Mouse (Mus musculus): ENCODE results near the gene Gm45234. TPM values are rescaled to one million over a fixed set of nuclear protein-coding genes. Genes with fewer than 3 reads are reported as not detected.
A peak's percentile ranks its signal among the peaks of the same experiment; 100 is the strongest.

The Gm45234 gene
- polyA plus RNA-seq, 1 experiment from 2014 or later: not detected

DNA sequence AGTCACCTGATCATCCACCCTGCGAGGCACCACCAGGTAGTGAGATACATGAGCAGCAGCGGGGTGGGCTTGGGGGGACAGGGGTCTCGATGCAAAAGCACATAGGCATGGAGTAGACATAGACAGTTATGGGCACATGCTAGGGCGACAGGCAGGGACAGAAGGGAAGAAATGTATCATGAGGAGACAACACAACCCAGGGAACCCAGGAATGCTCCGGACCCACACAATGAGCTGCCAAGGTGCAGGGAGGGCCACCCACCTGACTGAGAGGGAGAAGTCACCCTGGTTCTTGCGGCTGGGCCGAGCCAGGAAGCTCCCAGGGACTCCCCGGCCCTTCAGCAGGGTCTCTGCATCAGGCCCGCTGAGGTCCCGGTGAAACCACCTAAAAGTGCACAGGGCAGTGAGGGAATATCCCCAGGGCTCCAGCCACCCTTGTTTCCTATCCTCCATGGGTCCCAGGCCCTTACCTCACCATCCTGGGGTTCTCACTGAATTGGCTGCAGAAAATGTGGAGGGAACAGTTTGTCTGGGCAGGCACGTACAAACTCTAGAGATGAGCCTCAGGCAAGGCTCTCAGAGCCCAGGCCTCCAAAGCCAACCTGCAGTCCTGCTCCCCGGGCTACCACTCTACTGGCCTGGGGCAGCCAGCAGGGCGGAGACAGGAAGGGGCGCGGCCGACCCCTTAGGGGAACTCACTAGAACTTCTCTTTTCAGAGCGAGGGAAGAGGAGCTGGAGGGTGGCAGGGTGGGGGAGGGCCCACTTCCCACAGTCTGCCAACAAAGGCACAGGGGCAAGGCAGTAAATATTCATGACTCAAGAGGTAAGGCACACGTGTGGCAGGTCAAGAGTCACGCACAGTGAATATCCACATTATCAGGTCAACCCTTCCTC lies 23.1 kb downstream of the Gm45234 start:
- Histone ChIP-seq H3K27ac (ENCODE audit: low read depth) (no peak overlapping the region), H3K36me3 (ENCODE audit: insufficient read depth) (no peaks in the 10 kb centered on the region), H3K9me3 (ENCODE audit: low read depth, low read length) (no peaks in the 10 kb centered on the region), H3K4me3 (ENCODE audit: low read depth, low read length) (peak overlapping the region; percentile 15; the same call in 1 of the 2 replicates), H3K27me3 (ENCODE audit: insufficient read depth, low read length) (no peaks in the 10 kb centered on the region), H3K9ac (peak overlapping the region; percentile 23; the same call in 1 of the 2 replicates), H3K4me1 (ENCODE audit: insufficient read depth) (no peaks in the 10 kb centered on the region), H3K4me2 (peak overlapping the region; percentile 0; the same call in 1 of the 2 replicates)
- 0 out of 2 replicates have a peak, but pooled peaks have one; percentile 19 for TF ChIP-seq CTCF (IDR thresholded peaks at IDR 0.05; ENCODE audit: low read depth)
- ATAC-seq (ENCODE audit: insufficient read depth) (peak; percentile 47; the same call in 1 of the 2 replicates), DNase-seq (peak; percentile 34)
- 50% methylated on average over 19 of the region's 19 CpGs for WGBS

DNA sequence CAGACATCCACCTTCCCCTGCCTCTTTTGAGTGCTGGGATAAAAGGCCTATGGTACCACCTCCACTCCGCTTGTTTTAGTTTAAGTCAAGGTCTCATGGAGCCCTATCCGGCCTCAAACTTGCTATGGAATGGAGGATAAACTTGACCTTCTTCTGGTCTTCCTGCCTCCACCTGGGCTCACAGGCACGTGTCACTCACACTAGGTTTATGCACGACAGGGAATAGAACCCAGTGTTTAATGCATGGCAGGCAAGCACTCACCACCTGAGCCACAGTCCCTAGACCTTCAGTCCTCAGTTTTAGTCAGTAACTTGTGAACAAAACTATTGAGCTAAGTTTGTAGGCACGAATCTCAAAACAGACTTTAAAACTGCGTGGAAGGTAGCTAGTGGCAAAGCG lies 24.8 kb downstream of the Gm45234 start:
- H3K27ac ChIP-seq (ENCODE audit: low read depth): no peak overlapping the region
- no peak for ATAC-seq (ENCODE audit: insufficient read depth)
- TF ChIP-seq CTCF (IDR thresholded peaks at IDR 0.05; ENCODE audit: low read depth): no peak
- no peaks in the 10 kb centered on the region for H3K4me1 ChIP-seq (ENCODE audit: insufficient read depth)
- H3K4me2 ChIP-seq: no peak overlapping the region
- H3K9ac ChIP-seq: no peak overlapping the region
- WGBS: 84% methylated on average over 7 of the region's 7 CpGs
- no peaks in the 10 kb centered on the region for H3K36me3 ChIP-seq (ENCODE audit: insufficient read depth)
- DNase-seq: no peak
- no peaks in the 10 kb centered on the region for H3K27me3 ChIP-seq (ENCODE audit: insufficient read depth, low read length)
- no peaks in the 10 kb centered on the region for H3K9me3 ChIP-seq (ENCODE audit: low read depth, low read length)
- H3K4me3 ChIP-seq (ENCODE audit: low read depth, low read length): no peak overlapping the region

DNA sequence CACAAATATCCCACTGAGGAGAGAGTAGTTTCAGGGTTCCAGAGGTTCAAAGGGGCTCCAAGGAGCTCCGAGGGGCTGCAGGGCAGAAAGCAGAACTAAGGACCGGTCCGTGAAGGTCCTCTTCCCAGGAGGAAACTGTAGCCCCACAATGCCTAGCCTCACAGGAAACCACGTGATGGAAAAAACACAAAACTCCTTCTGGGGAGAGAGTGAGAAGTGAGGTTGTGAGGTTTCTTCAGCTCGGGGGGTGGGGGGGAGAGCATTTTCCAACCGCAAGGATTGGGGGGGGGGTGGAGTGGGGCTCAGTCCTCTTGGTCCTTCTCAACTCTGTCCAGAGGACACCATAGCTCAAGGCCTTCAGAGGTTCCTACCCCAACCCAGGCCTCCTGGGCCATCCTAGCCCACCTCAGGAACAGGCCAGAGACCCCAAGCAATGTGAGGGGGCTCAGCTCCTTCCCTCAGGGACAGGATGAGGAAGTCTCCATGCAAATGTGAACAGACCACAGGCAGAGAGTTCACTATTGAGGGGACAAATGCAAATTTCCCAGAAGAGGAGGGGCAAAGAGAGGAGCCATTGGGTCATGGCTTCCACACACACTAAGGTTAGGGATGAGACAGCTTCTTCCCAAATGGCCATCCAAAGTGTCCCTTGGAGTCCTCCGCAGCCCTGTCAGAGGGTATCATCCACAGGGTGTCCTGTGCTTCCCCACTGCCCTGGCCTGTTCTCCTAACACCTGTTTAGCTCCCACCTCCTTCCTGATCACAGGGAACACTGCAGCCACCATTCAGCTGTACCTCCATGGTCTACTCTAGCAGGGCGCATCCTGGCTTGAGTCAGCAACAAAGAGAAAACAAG lies 25.7 kb downstream of the Gm45234 start:
- H3K27me3 ChIP-seq (ENCODE audit: insufficient read depth, low read length): no peaks in the 10 kb centered on the region
- ATAC-seq (ENCODE audit: insufficient read depth) (no peak), DNase-seq (no peak)
- no peak overlapping the region for H3K4me2 ChIP-seq
- no peak overlapping the region for H3K4me3 ChIP-seq (ENCODE audit: low read depth, low read length)
- no peak overlapping the region for H3K27ac ChIP-seq (ENCODE audit: low read depth)
- H3K9ac ChIP-seq: no peak overlapping the region
- WGBS: 74% methylated on average over 8 of the region's 8 CpGs
- H3K36me3 ChIP-seq (ENCODE audit: insufficient read depth): no peaks in the 10 kb centered on the region
- no peaks in the 10 kb centered on the region for H3K4me1 ChIP-seq (ENCODE audit: insufficient read depth)
- no peak for TF ChIP-seq CTCF (IDR thresholded peaks at IDR 0.05; ENCODE audit: low read depth)
- H3K9me3 ChIP-seq (ENCODE audit: low read depth, low read length): no peaks in the 10 kb centered on the region

DNA sequence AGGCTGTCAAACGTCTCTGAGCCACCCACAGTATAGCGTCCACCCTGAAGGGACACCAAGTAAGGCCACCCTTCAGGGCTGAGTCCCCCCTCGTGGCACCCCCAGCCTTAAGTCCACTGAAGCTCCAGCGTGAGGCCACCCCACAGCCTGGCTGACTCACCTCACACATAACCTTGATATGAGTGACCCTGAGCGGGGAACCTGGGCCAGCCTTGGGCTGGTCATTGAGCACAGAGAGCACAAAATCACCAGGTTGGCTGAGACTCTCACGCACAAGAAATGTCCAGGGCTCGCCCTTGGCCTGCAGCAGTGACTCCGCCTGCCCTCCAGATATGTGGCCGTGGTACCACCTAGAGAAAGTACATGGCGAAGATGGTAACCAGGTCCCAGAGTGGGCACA lies 27.2 kb downstream of the Gm45234 start:
- no peak overlapping the region for H3K27ac ChIP-seq (ENCODE audit: low read depth)
- 81% methylated on average over 10 of the region's 10 CpGs for WGBS
- H3K4me1 ChIP-seq (ENCODE audit: insufficient read depth): no peaks in the 10 kb centered on the region
- H3K36me3 ChIP-seq (ENCODE audit: insufficient read depth): no peaks in the 10 kb centered on the region
- ATAC-seq (ENCODE audit: insufficient read depth) (no peak), DNase-seq (no peak)
- TF ChIP-seq CTCF (IDR thresholded peaks at IDR 0.05; ENCODE audit: low read depth): no peak
- no peak overlapping the region for H3K4me3 ChIP-seq (ENCODE audit: low read depth, low read length)
- no peak overlapping the region for H3K9ac ChIP-seq
- no peak overlapping the region for H3K4me2 ChIP-seq
- no peaks in the 10 kb centered on the region for H3K27me3 ChIP-seq (ENCODE audit: insufficient read depth, low read length)
- H3K9me3 ChIP-seq (ENCODE audit: low read depth, low read length): no peaks in the 10 kb centered on the region

DNA sequence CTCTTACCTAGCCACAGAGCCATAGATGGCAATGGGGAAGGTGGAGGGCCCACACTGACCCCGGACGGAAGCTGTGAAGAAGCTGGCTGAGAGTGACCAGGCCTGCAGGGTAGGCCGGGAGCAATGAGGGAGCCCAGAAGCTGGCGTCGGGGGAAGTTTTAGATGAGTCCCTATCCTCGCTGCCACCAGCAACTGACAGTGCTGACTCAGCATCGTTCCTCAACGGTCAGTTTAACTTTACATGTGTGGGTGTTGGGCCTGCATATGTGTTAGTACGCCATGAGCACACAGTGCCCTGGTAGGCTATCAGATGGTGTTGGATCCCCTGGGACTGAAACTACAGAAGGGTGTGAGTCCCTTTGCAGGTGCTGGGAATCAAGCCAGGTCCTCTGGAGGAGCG lies 31.3 kb downstream of the Gm45234 start:
- ATAC-seq (ENCODE audit: insufficient read depth) (no peak), DNase-seq (no peak)
- Histone ChIP-seq H3K4me1 (ENCODE audit: insufficient read depth) (no peaks in the 10 kb centered on the region), H3K9ac (no peak overlapping the region), H3K9me3 (ENCODE audit: low read depth, low read length) (no peaks in the 10 kb centered on the region), H3K4me2 (no peak overlapping the region), H3K4me3 (ENCODE audit: low read depth, low read length) (no peak overlapping the region), H3K27me3 (ENCODE audit: insufficient read depth, low read length) (no peaks in the 10 kb centered on the region), H3K27ac (ENCODE audit: low read depth) (no peak overlapping the region), H3K36me3 (ENCODE audit: insufficient read depth) (no peaks in the 10 kb centered on the region)
- 80% methylated on average over 10 of the region's 10 CpGs for WGBS
- TF ChIP-seq CTCF (IDR thresholded peaks at IDR 0.05; ENCODE audit: low read depth): no peak

DNA sequence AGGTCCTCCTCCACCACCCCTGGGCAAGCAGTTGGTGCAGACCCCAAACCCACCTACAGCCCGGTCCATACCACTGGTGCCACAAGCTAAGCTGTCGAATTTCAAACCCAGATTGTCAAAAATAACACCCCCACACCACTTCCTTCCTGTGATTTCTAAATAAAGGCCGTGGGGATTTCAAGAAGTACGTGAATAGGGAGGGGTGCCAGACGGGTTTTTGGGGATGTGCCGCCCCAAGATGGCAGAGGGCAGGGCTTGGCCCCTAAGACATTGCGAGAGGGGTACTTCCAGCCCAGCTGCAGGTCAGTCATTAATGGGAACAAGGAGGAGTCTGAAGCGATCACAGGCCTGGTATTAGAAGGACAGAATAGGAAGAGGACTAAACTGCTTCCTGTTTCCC lies 32.3 kb downstream of the Gm45234 start:
- no peaks in the 10 kb centered on the region for H3K4me1 ChIP-seq (ENCODE audit: insufficient read depth)
- DNase-seq: no peak
- no peak for TF ChIP-seq CTCF (IDR thresholded peaks at IDR 0.05; ENCODE audit: low read depth)
- H3K4me3 ChIP-seq (ENCODE audit: low read depth, low read length): no peak overlapping the region
- WGBS: 70% methylated on average over 8 of the region's 8 CpGs
- no peak overlapping the region for H3K4me2 ChIP-seq
- no peaks in the 10 kb centered on the region for H3K36me3 ChIP-seq (ENCODE audit: insufficient read depth)
- H3K9ac ChIP-seq: no peak overlapping the region
- H3K27ac ChIP-seq (ENCODE audit: low read depth): no peak overlapping the region
- ATAC-seq (ENCODE audit: insufficient read depth): no peak
- H3K27me3 ChIP-seq (ENCODE audit: insufficient read depth, low read length): no peaks in the 10 kb centered on the region
- no peaks in the 10 kb centered on the region for H3K9me3 ChIP-seq (ENCODE audit: low read depth, low read length)

Data from lung, embryonic 14.5 days (tissue).